Mouse (Mus musculus) midbrain, embryonic 14.5 days (tissue): Measurements from ENCODE around the gene Thyn1. TPM values are rescaled to one million over a fixed set of nuclear protein-coding genes. Genes with fewer than 3 reads are reported as not detected.

Experiments used
- ATAC-seq: fragments of 200-750 bp; cut with Nextera tagmentation; 2 replicates; pipeline ENCODE4 v1.8.0; 2017; ENCODE audit warnings: moderate number of reproducible peaks, moderate library complexity; ENCODE audit not compliant: low FRiP score, low TSS enrichment
- DNase-seq: peaks from one replicate; pipeline ENCODE4 v3.0.0-alpha.2; 2015
- H3K27ac ChIP-seq: fragments of 300-500 bp; sonication (generic); replicated peaks from 2 replicates; pipeline ENCODE4 v1.5.1; 2014; ENCODE audit warnings: mild to moderate bottlenecking, low read depth, low read length, moderate library complexity
- H3K27me3 ChIP-seq: fragments of 300-500 bp; sonication (generic); 2 replicates; pipeline ENCODE4 v1.6.1; 2014; ENCODE audit warnings: low read length, control low read depth, mixed read lengths; ENCODE audit not compliant: control insufficient read depth, insufficient read depth
- H3K36me3 ChIP-seq: fragments of 300-500 bp; sonication (generic); 2 replicates; pipeline ENCODE4 v1.6.1; 2014; ENCODE audit warnings: low read length, control low read depth; ENCODE audit not compliant: control insufficient read depth, insufficient read depth
- H3K4me1 ChIP-seq: fragments of 300-500 bp; sonication (generic); 2 replicates; pipeline ENCODE4 v1.6.1; 2014; ENCODE audit warnings: mild to moderate bottlenecking, antibody characterized with exemption, low read length, control low read depth; ENCODE audit not compliant: control insufficient read depth, insufficient read depth
- H3K4me2 ChIP-seq: fragments of 300-500 bp; sonication (generic); 2 replicates; pipeline ENCODE4 v1.6.1; 2014; ENCODE audit warnings: mild to moderate bottlenecking, low read length, moderate library complexity
- H3K4me3 ChIP-seq: fragments of 300-500 bp; sonication (generic); replicated peaks from 2 replicates; pipeline ENCODE4 v1.5.1; 2014; ENCODE audit warnings: low read depth, low read length
- H3K9ac ChIP-seq: fragments of 300-500 bp; sonication (generic); replicated peaks from 2 replicates; pipeline ENCODE4 v1.6.1; 2014; ENCODE audit warnings: mild to moderate bottlenecking, low read length, moderate library complexity
- H3K9me3 ChIP-seq: fragments of 300-500 bp; sonication (generic); 2 replicates; pipeline ENCODE4 v1.6.1; 2016; ENCODE audit warnings: low read length, control low read depth, mixed read lengths; ENCODE audit not compliant: control insufficient read depth
- WGBS: fragments of 180-500 bp; shearing (Covaris S2); extraction: QIAGEN DNeasy Blood & Tissue Kit; methylation state at CpG from one replicate; pipeline ENCODE4 v1.1.7; 2014; 5-methylcytosine and 5-hydroxymethylcytosine counted together
- polyA plus RNA-seq: library from polyadenylated mRNA; unstranded; fragments of >200 nt; fragmentation: Nextera tagmentation; extraction: Ambion mirVana; gene quantifications from 2 replicates; pipeline ENCODE4 v1.2.1, GENCODE M21; 2014

Thyn1 gene
- polyA plus RNA-seq, 1 experiment from 2014 or later = 127 TPM

GRCm38 (mm10) chr9:27023681-27024080, 24.2 kb downstream of the Thyn1 start:
- H3K27ac ChIP-seq = no peak overlapping the region
- WGBS = 94% methylated on average over 4 of the region's 4 CpGs
- no peak overlapping the region for H3K4me2 ChIP-seq
- no peak overlapping the region for H3K9ac ChIP-seq
- ATAC-seq (no peak), DNase-seq (no peak)
- H3K36me3 ChIP-seq = peaks cover 16% of the 10 kb centered on the region; the same call in 1 of the 2 replicates
- H3K27me3 ChIP-seq = no peaks in the 10 kb centered on the region
- peaks cover 28% of the 10 kb centered on the region for H3K4me1 ChIP-seq
- no peak overlapping the region for H3K4me3 ChIP-seq
- no peaks in the 10 kb centered on the region for H3K9me3 ChIP-seq

GRCm38 (mm10) chr9:27026708-27027107, 27.2 kb downstream of the Thyn1 start:
- WGBS = 87% methylated on average over 1 of the region's 1 CpGs
- Histone ChIP-seq H3K9me3 (no peaks in the 10 kb centered on the region), H3K27ac (no peak overlapping the region), H3K4me1 (peaks cover 35% of the 10 kb centered on the region), H3K27me3 (no peaks in the 10 kb centered on the region), H3K4me2 (peak overlapping the region; percentile 83), H3K36me3 (peaks cover 3% of the 10 kb centered on the region; the same call in 1 of the 2 replicates), H3K9ac (no peak overlapping the region), H3K4me3 (no peak overlapping the region)
- DNase-seq (no peak), ATAC-seq (no peak)

GRCm38 (mm10) chr9:27029022-27029827, 29.7 kb downstream of the Thyn1 start:
- WGBS = under 1% methylated on average over 52 of the region's 52 CpGs
- peak overlapping the region; percentile 98 for H3K4me3 ChIP-seq
- H3K4me1 ChIP-seq = peaks cover 41% of the 10 kb centered on the region

GRCm38 (mm10) chr9:27029828-27030762, 30.6 kb downstream of the Thyn1 start, which contains the start of the genes Vps26b and Ncapd3:
Gene Vps26b (minus strand): TSS chr9:27030065.
Gene Ncapd3 (plus strand): TSS chr9:27030175.
- H3K9me3 ChIP-seq = no peaks in the 10 kb centered on the region
- H3K4me3 ChIP-seq = peak within 1 kb of the TSS; percentile 98
- WGBS = under 1% methylated on average over 75 of the region's 80 CpGs
- H3K27ac ChIP-seq = peak within 1 kb of the TSS; percentile 93
- H3K4me1 ChIP-seq = peaks cover 41% of the 10 kb centered on the region
- H3K4me2 ChIP-seq = peak within 1 kb of the TSS; percentile 83
- peak; percentile 94 for ATAC-seq
- peak within 1 kb of the TSS; percentile 91 for H3K9ac ChIP-seq
- no peaks in the 10 kb centered on the region for H3K27me3 ChIP-seq
- 0 out of 2 replicates have a peak, but pooled peaks cover 4% of the 10 kb centered on the region for H3K36me3 ChIP-seq
- peak; percentile 99 for DNase-seq

More at GRCm38 (mm10) chr9:27029022-27029827, 29.7 kb downstream of the Thyn1 start:
- Histone ChIP-seq H3K9me3 (no peaks in the 10 kb centered on the region), H3K4me2 (peak overlapping the region; percentile 83), H3K36me3 (no peaks in the 10 kb centered on the region), H3K27ac (peak overlapping the region; percentile 93), H3K9ac (peak overlapping the region; percentile 91), H3K27me3 (no peaks in the 10 kb centered on the region)
- DNase-seq = peak; percentile 71
- peak; percentile 39 for ATAC-seq

GRCm38 (mm10) chr9:27030763-27031100, 31.2 kb downstream of the Thyn1 start:
- H3K9ac ChIP-seq = peak overlapping the region; percentile 55
- ATAC-seq = peak; percentile 35; the same call in 1 of the 2 replicates

GRCm38 (mm10) chr9:27043892-27044291, 44.4 kb downstream of the Thyn1 start:
- no peak for ATAC-seq
- WGBS = 95% methylated on average over 5 of the region's 5 CpGs
- no peaks in the 10 kb centered on the region for H3K9me3 ChIP-seq
- H3K4me3 ChIP-seq = no peak overlapping the region
- H3K9ac ChIP-seq = no peak overlapping the region
- H3K4me2 ChIP-seq = no peak overlapping the region
- H3K27me3 ChIP-seq = no peaks in the 10 kb centered on the region
- H3K4me1 ChIP-seq = no peaks in the 10 kb centered on the region
- H3K27ac ChIP-seq = no peak overlapping the region
- DNase-seq = no peak
- H3K36me3 ChIP-seq = peaks cover 90% of the 10 kb centered on the region

More at GRCm38 (mm10) chr9:27030763-27031100, 31.2 kb downstream of the Thyn1 start:
- H3K4me1 ChIP-seq = peaks cover 41% of the 10 kb centered on the region
- H3K27ac ChIP-seq = 0 out of 2 replicates have a peak overlapping the region, but pooled peaks have one; percentile 26
- H3K4me2 ChIP-seq = peak overlapping the region; percentile 83
- no peak for DNase-seq
- H3K4me3 ChIP-seq = peak overlapping the region; percentile 98
- WGBS = under 1% methylated on average over 17 of the region's 17 CpGs
- 0 out of 2 replicates have a peak, but pooled peaks cover 4% of the 10 kb centered on the region for H3K36me3 ChIP-seq
- no peaks in the 10 kb centered on the region for H3K9me3 ChIP-seq
- no peaks in the 10 kb centered on the region for H3K27me3 ChIP-seq

- WGBS = 97% methylated on average over 2 of the region's 2 CpGs
- DNase-seq = peak; percentile 23
- H3K36me3 ChIP-seq = peaks cover 84% of the 10 kb centered on the region
Measured at GRCm38 (mm10) chr9:27049492-27049891, 50.0 kb downstream of the Thyn1 start.

More at GRCm38 (mm10) chr9:27049492-27049891, 50.0 kb downstream of the Thyn1 start:
- no peaks in the 10 kb centered on the region for H3K27me3 ChIP-seq
- no peak overlapping the region for H3K9ac ChIP-seq
- H3K4me1 ChIP-seq = no peaks in the 10 kb centered on the region
- no peak overlapping the region for H3K27ac ChIP-seq
- no peak overlapping the region for H3K4me3 ChIP-seq
- ATAC-seq = no peak
- H3K9me3 ChIP-seq = no peaks in the 10 kb centered on the region
- no peak overlapping the region for H3K4me2 ChIP-seq
